Mouse (Mus musculus) liver, postnatal 0 days (tissue): ENCODE measurements around the gene Gmeb1. TPM values are rescaled to one million over a fixed set of nuclear protein-coding genes. Genes with fewer than 3 reads are reported as not detected.

Source experiments
- ATAC-seq: fragments of 200-750 bp; cut with Nextera tagmentation; 2 replicates; pipeline ENCODE4 v1.8.0; 2017; ENCODE audit warnings: mild to moderate bottlenecking, moderate library complexity
- DNase-seq: peaks from one replicate; pipeline ENCODE4 v3.0.0-alpha.2; 2016
- H3K27ac ChIP-seq: fragments of 300-500 bp; sonication (generic); 2 replicates; pipeline ENCODE4 v1.5.1; 2014; ENCODE audit warnings: antibody characterized with exemption, moderate library complexity, mild to moderate bottlenecking, low read depth
- H3K27me3 ChIP-seq: fragments of 300-500 bp; sonication (generic); 2 replicates; pipeline ENCODE4 v1.6.1; 2014; ENCODE audit warnings: low read length, control low read depth, mixed read lengths; ENCODE audit not compliant: insufficient read depth
- H3K36me3 ChIP-seq: fragments of 300-500 bp; sonication (generic); replicated peaks from 2 replicates; pipeline ENCODE4 v1.6.1; 2014; ENCODE audit warnings: mild to moderate bottlenecking, control low read depth, low read length, moderate library complexity, mixed read lengths; ENCODE audit not compliant: insufficient read depth
- H3K4me1 ChIP-seq: fragments of 300-500 bp; sonication (generic); 2 replicates; pipeline ENCODE4 v1.6.1; 2014; ENCODE audit warnings: antibody characterized with exemption, mild to moderate bottlenecking, control low read depth; ENCODE audit not compliant: insufficient read depth
- H3K4me2 ChIP-seq: fragments of 300-500 bp; sonication (generic); 2 replicates; pipeline ENCODE4 v1.6.1; 2014; ENCODE audit warnings: low read depth, mild to moderate bottlenecking, low read length, moderate library complexity, mixed read lengths
- H3K4me3 ChIP-seq: fragments of 300-500 bp; sonication (generic); 2 replicates; pipeline ENCODE4 v1.5.1; 2014; ENCODE audit warnings: low read depth, low read length
- H3K9ac ChIP-seq: fragments of 300-500 bp; sonication (generic); replicated peaks from 2 replicates; pipeline ENCODE4 v1.6.1; 2014; ENCODE audit warnings: mild to moderate bottlenecking, moderate library complexity
- H3K9me3 ChIP-seq: fragments of 300-500 bp; sonication (generic); 2 replicates; pipeline ENCODE4 v1.6.1; 2016; ENCODE audit warnings: mild to moderate bottlenecking, control low read depth, low read length, mixed read lengths
- CTCF ChIP-seq: sonication (generic); IDR thresholded peaks from 2 replicates; pipeline ENCODE4 v1.5.1; 2016; ENCODE audit warnings: antibody characterized with exemption, low read depth
- EP300 ChIP-seq: IDR thresholded peaks from 2 replicates; pipeline ENCODE4 v1.6.1; 2016; ENCODE audit warnings: antibody characterized with exemption, low read depth, mild to moderate bottlenecking
- WGBS: fragments of 180-500 bp; shearing (Covaris S2); extraction: QIAGEN DNeasy Blood & Tissue Kit; methylation state at CpG from one replicate; pipeline ENCODE4 v1.1.7; 2014; ENCODE audit not compliant: insufficient replicate concordance; 5-methylcytosine and 5-hydroxymethylcytosine counted together
- microRNA-seq: library from miRNA; unstranded; fragments of <30 nt; microRNA quantifications from one replicate; pipeline ENCODE4, GENCODE M21; 2016
- polyA plus RNA-seq: library from polyadenylated mRNA; unstranded; fragments of >200 nt; fragmentation: Nextera tagmentation; extraction: Ambion mirVana; gene quantifications from 2 replicates; pipeline ENCODE4 v1.2.1, GENCODE M21; 2015

Gene Gmeb1
- polyA plus RNA-seq, 1 experiment from 2014 or later = 8.9 TPM

GRCm38 (mm10) chr4:132183162-132183561 is 78.2 kb downstream of the Gmeb1 start:
- WGBS = 81% methylated on average over 3 of the region's 3 CpGs
- ATAC-seq = no peak
- Histone ChIP-seq H3K4me1 (no peaks in the 10 kb centered on the region), H3K36me3 (peaks cover 28% of the 10 kb centered on the region), H3K27ac (no peak overlapping the region), H3K4me2 (no peak overlapping the region), H3K27me3 (no peaks in the 10 kb centered on the region), H3K4me3 (no peak overlapping the region), H3K9me3 (no peaks in the 10 kb centered on the region), H3K9ac (no peak overlapping the region)
- TF ChIP-seq EP300 (no peak), CTCF (no peak)
- DNase-seq = no peak

GRCm38 (mm10) chr4:132181721-132182658 is 79.4 kb downstream of the Gmeb1 start:
- Histone ChIP-seq H3K27me3 (no peaks in the 10 kb centered on the region), H3K4me2 (no peak overlapping the region), H3K4me1 (no peaks in the 10 kb centered on the region), H3K4me3 (no peak overlapping the region), H3K36me3 (peaks cover 23% of the 10 kb centered on the region), H3K9ac (no peak overlapping the region), H3K9me3 (no peaks in the 10 kb centered on the region), H3K27ac (no peak overlapping the region)
- no peak for TF ChIP-seq EP300
- TF ChIP-seq CTCF = peak; percentile 31; the same call in 1 of the 2 replicates
- DNase-seq (no peak), ATAC-seq (no peak)
- WGBS = 66% methylated on average over 22 of the region's 22 CpGs

DNA sequence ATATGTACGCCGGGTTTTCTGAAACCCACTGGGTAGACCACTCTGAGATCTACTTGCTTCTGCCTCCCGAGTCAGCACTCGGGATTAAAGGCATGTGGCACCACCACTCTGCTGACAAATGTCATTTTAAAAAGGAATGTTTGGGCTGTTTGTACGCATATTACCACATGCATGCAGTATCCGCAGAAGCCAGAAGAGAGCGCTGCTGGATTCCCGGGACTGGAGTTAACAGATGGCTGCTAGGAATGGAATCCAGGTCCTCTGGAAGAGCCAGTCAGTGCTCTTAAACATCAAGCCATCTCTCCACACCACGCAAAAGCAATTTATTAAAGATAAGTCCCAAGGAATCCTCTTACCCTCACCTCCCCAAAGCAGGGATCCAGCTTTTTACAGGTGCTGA is 80.7 kb downstream of the Gmeb1 start:
- H3K27me3 ChIP-seq = 0 out of 2 replicates have a peak, but pooled peaks cover 3% of the 10 kb centered on the region
- DNase-seq (peak; percentile 40), ATAC-seq (no peak)
- WGBS = 78% methylated on average over 9 of the region's 9 CpGs
- H3K9me3 ChIP-seq = no peaks in the 10 kb centered on the region
- H3K27ac ChIP-seq = no peak overlapping the region
- H3K4me1 ChIP-seq = no peaks in the 10 kb centered on the region
- peak; percentile 49 for TF ChIP-seq CTCF
- TF ChIP-seq EP300 = no peak
- no peak overlapping the region for H3K4me2 ChIP-seq
- peaks cover 19% of the 10 kb centered on the region for H3K36me3 ChIP-seq
- H3K9ac ChIP-seq = no peak overlapping the region
- no peak overlapping the region for H3K4me3 ChIP-seq

DNA sequence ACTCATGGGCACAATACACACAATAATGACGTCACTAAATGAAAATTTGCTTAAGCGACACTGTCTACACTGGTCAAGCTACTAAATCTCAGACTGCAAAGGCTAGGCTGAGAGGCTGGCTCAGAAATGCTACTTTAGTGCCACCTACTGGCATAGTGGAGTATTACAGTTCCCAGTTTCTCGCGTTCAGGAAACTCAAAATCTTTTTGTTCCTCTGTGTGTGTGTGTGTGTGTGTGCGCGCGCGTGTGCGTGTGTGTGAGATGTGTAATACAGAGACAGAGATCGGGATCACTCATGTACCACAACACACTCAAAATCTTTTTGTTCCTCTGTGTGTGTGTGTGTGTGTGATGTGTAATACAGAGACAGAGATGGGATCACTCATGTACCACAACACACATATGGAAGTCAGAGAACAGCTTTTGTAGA is 82.8 kb downstream of the Gmeb1 start:
- ATAC-seq (peak; percentile 77), DNase-seq (peak; percentile 73)
- H3K27me3 ChIP-seq = 0 out of 2 replicates have a peak, but pooled peaks cover 3% of the 10 kb centered on the region
- no peak for TF ChIP-seq EP300
- TF ChIP-seq CTCF = peak; percentile 96
- 8% methylated on average over 10 of the region's 10 CpGs for WGBS
- H3K9ac ChIP-seq = no peak overlapping the region
- no peak overlapping the region for H3K27ac ChIP-seq
- no peak overlapping the region for H3K4me3 ChIP-seq
- H3K36me3 ChIP-seq = peaks cover 5% of the 10 kb centered on the region; the same call in 1 of the 2 replicates
- H3K9me3 ChIP-seq = no peaks in the 10 kb centered on the region
- H3K4me1 ChIP-seq = no peaks in the 10 kb centered on the region
- H3K4me2 ChIP-seq = no peak overlapping the region

- no peak for DNase-seq
- Histone ChIP-seq H3K27me3 (0 out of 2 replicates have a peak, but pooled peaks cover 3% of the 10 kb centered on the region), H3K27ac (no peak overlapping the region), H3K4me3 (no peak overlapping the region), H3K4me1 (no peaks in the 10 kb centered on the region), H3K9me3 (no peaks in the 10 kb centered on the region), H3K9ac (no peak overlapping the region), H3K36me3 (no peaks in the 10 kb centered on the region; the same call in 1 of the 2 replicates), H3K4me2 (no peak overlapping the region)
- WGBS = 53% methylated on average over 10 of the region's 10 CpGs
- no peak for ATAC-seq
- TF ChIP-seq CTCF (no peak), EP300 (no peak)
Measured at GRCm38 (mm10) chr4:132176474-132176873, 84.9 kb downstream of the Gmeb1 start.

Small RNAs within 50 kb of the gene (microRNA-seq; reads per million reads assigned to microRNA genes)
- not detected for gene Gm22033

Other genes with a start within 250 kb of the Gmeb1 start
- 0.18 and 0.28 TPM in 2 replicates for gene Gm10300, start 186.9 kb downstream of the Gmeb1 start, polyA plus RNA-seq
- 65.7 and 75.1 TPM in 2 replicates for gene Epb41, start 186.3 kb downstream of the Gmeb1 start, polyA plus RNA-seq
- gene Oprd1, start 117.1 kb downstream of the Gmeb1 start, polyA plus RNA-seq = not detected in 2 replicates
- 26.9 and 27.6 TPM in 2 replicates for gene Ythdf2, start 49.3 kb downstream of the Gmeb1 start, polyA plus RNA-seq
- 27.8 and 28.2 TPM in 2 replicates for gene Taf12, start 12.8 kb upstream of the Gmeb1 start, polyA plus RNA-seq
- gene Rab42, start 41.8 kb upstream of the Gmeb1 start, polyA plus RNA-seq = 0.30 and 0.73 TPM in 2 replicates
- gene Trnau1ap, start 67.9 kb upstream of the Gmeb1 start, polyA plus RNA-seq = 30.4 and 33.8 TPM in 2 replicates
- 21.3 and 25.6 TPM in 2 replicates for gene Rcc1, start 92.0 kb upstream of the Gmeb1 start, polyA plus RNA-seq
- 6.2 and 7.7 TPM in 2 replicates for gene Phactr4, start 160.9 kb upstream of the Gmeb1 start, polyA plus RNA-seq
- gene Med18, start 202.3 kb upstream of the Gmeb1 start, polyA plus RNA-seq = 8.0 and 10.1 TPM in 2 replicates
- gene Sesn2, start 248.9 kb upstream of the Gmeb1 start, polyA plus RNA-seq = 7.3 and 8.7 TPM in 2 replicates